Mouse (Mus musculus) CH12.LX (cell line): Measurements from ENCODE around the gene Sh2d6. TPM values are rescaled to one million over a fixed set of nuclear protein-coding genes. Genes with fewer than 3 reads are reported as not detected.

Source experiments
- EP300 ChIP-seq: IDR thresholded peaks from 2 replicates; pipeline ENCODE4 v1.6.1; 2011; ENCODE audit warnings: low read length, improper control_type of control experiment
- polyA plus RNA-seq: library from polyadenylated mRNA; unstranded; fragments of >175 nt; gene quantifications from 2 replicates; pipeline ENCODE4 v1.2.1, GENCODE M21; 2012; ENCODE audit warnings: low read depth; ENCODE audit not compliant: insufficient read length
- total RNA-seq, 2 experiments: library from RNA; depleted of rRNA; stranded (reverse); fragments of 300-350 nt in 1 of 2; fragments of >200 nt in 1 of 2; gene quantifications; 2 replicates each; pipeline ENCODE4 v1.2.3; 2012 to 2014

Gene Sh2d6
- total and polyA plus RNA-seq, 3 experiments: 0.78 to 4.9 (median 1.7) TPM

DNA sequence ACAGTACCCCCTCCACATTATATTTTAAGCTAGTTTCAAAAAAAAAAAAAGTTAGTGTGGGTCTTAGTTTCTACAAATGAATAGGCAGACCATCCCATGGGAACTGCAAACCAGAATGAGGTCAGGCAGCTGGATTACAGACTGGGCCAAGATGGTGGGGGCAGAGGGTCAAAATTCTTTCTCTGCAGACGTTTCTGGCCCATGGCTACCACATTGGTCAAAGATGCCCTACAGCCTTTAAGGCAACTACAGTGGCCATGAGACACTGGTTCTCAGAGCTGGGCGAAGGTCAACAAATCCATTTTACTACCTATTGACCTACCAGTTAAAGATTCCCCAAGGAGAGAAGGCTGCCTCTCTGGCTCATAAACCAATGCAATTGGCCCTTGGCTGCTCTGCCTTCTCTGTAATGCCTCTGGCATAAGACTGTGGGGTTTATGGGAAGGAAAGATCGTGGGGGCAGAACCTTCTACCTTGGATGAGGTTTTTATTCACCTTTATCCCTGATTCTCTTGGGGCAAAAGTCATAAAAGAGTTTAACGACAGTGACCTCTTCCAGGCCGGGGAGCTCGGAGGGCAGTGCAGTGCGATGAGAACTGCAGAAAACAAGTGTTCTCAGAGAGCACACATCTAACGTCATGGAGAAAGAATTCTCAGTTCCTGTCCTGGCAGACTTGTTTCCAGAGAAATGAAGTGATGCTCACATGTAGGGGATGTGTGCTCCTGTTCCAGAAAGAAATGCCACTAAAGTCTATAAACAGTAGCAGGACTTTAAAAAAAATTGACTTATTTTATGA is 55.9 kb downstream of the Sh2d6 start (continued):
- TF ChIP-seq EP300: peak; percentile 81

Other genes starting within 250 kb of the Sh2d6 start
- gene Sftpb, start 217.1 kb downstream of the Sh2d6 start, total RNA-seq (2012; rRNA removed): not detected in 2 replicates
- not detected in 2 replicates for gene Sftpb, start 217.1 kb downstream of the Sh2d6 start, total RNA-seq (2014; rRNA removed)
- gene Sftpb, start 217.1 kb downstream of the Sh2d6 start, polyA plus RNA-seq: not detected in 2 replicates
- gene Usp39, start 176.5 kb downstream of the Sh2d6 start, total RNA-seq (2012; rRNA removed): 74.5 and 90.9 TPM in 2 replicates
- 138 TPM in 2 replicates for gene Usp39, start 176.5 kb downstream of the Sh2d6 start, total RNA-seq (2014; rRNA removed)
- 72.8 and 88.2 TPM in 2 replicates for gene Usp39, start 176.5 kb downstream of the Sh2d6 start, polyA plus RNA-seq
- 9.9 and 11.7 TPM in 2 replicates for gene 0610030E20Rik, start 174.4 kb downstream of the Sh2d6 start, total RNA-seq (2012; rRNA removed)
- 7.2 and 7.7 TPM in 2 replicates for gene 0610030E20Rik, start 174.4 kb downstream of the Sh2d6 start, total RNA-seq (2014; rRNA removed)
- 16.9 and 17.0 TPM in 2 replicates for gene 0610030E20Rik, start 174.4 kb downstream of the Sh2d6 start, polyA plus RNA-seq
- 0.17 and 0.59 TPM in 2 replicates for gene Tmem150a, start 166.3 kb downstream of the Sh2d6 start, total RNA-seq (2012; rRNA removed)
- gene Tmem150a, start 166.3 kb downstream of the Sh2d6 start, total RNA-seq (2014; rRNA removed): 0.24 TPM in 1 of 2 replicates, not detected in the other
- gene Tmem150a, start 166.3 kb downstream of the Sh2d6 start, polyA plus RNA-seq: 0.82 and 0.93 TPM in 2 replicates
- gene Rnf181, start 154.8 kb downstream of the Sh2d6 start, total RNA-seq (2012; rRNA removed): 51.0 and 63.2 TPM in 2 replicates
- gene Rnf181, start 154.8 kb downstream of the Sh2d6 start, total RNA-seq (2014; rRNA removed): 64.0 and 83.2 TPM in 2 replicates
- gene Rnf181, start 154.8 kb downstream of the Sh2d6 start, polyA plus RNA-seq: 73.7 and 88.7 TPM in 2 replicates
- 1.5 and 2.5 TPM in 2 replicates for gene Vamp5, start 141.2 kb downstream of the Sh2d6 start, total RNA-seq (2012; rRNA removed)
- 0.50 and 0.59 TPM in 2 replicates for gene Vamp5, start 141.2 kb downstream of the Sh2d6 start, total RNA-seq (2014; rRNA removed)
- 0.90 and 2.2 TPM in 2 replicates for gene Vamp5, start 141.2 kb downstream of the Sh2d6 start, polyA plus RNA-seq
- gene Vamp8, start 131.0 kb downstream of the Sh2d6 start, total RNA-seq (2012; rRNA removed): 105 and 110 TPM in 2 replicates
- 111 and 130 TPM in 2 replicates for gene Vamp8, start 131.0 kb downstream of the Sh2d6 start, total RNA-seq (2014; rRNA removed)
- gene Vamp8, start 131.0 kb downstream of the Sh2d6 start, polyA plus RNA-seq: 98.9 and 114 TPM in 2 replicates
- 6.6 and 6.7 TPM in 2 replicates for gene Ggcx, start 107.4 kb downstream of the Sh2d6 start, total RNA-seq (2012; rRNA removed)
- gene Ggcx, start 107.4 kb downstream of the Sh2d6 start, total RNA-seq (2014; rRNA removed): 6.5 and 7.8 TPM in 2 replicates
- gene Ggcx, start 107.4 kb downstream of the Sh2d6 start, polyA plus RNA-seq: 4.7 and 5.2 TPM in 2 replicates
- 166 and 274 TPM in 2 replicates for gene Mat2a, start 82.1 kb downstream of the Sh2d6 start, total RNA-seq (2012; rRNA removed)
- gene Mat2a, start 82.1 kb downstream of the Sh2d6 start, total RNA-seq (2014; rRNA removed): 218 and 232 TPM in 2 replicates
- gene Mat2a, start 82.1 kb downstream of the Sh2d6 start, polyA plus RNA-seq: 429 and 456 TPM in 2 replicates
- gene Capg, start 22.7 kb upstream of the Sh2d6 start, total RNA-seq (2012; rRNA removed): 211 and 264 TPM in 2 replicates
- gene Capg, start 22.7 kb upstream of the Sh2d6 start, total RNA-seq (2014; rRNA removed): 174 and 175 TPM in 2 replicates
- 196 and 201 TPM in 2 replicates for gene Capg, start 22.7 kb upstream of the Sh2d6 start, polyA plus RNA-seq
- gene Elmod3, start 76.7 kb upstream of the Sh2d6 start, total RNA-seq (2012; rRNA removed): 4.7 and 7.1 TPM in 2 replicates
- 4.0 and 4.2 TPM in 2 replicates for gene Elmod3, start 76.7 kb upstream of the Sh2d6 start, total RNA-seq (2014; rRNA removed)
- gene Elmod3, start 76.7 kb upstream of the Sh2d6 start, polyA plus RNA-seq: 9.0 TPM in 2 replicates
- 12.5 and 15.6 TPM in 2 replicates for gene Retsat, start 76.8 kb upstream of the Sh2d6 start, total RNA-seq (2012; rRNA removed)
- 14.0 and 15.5 TPM in 2 replicates for gene Retsat, start 76.8 kb upstream of the Sh2d6 start, total RNA-seq (2014; rRNA removed)
- 27.7 and 28.6 TPM in 2 replicates for gene Retsat, start 76.8 kb upstream of the Sh2d6 start, polyA plus RNA-seq
- 22.6 and 27.9 TPM in 2 replicates for gene Tgoln1, start 95.3 kb upstream of the Sh2d6 start, total RNA-seq (2012; rRNA removed)
- gene Tgoln1, start 95.3 kb upstream of the Sh2d6 start, total RNA-seq (2014; rRNA removed): 20.0 and 23.5 TPM in 2 replicates
- 29.0 and 33.6 TPM in 2 replicates for gene Tgoln1, start 95.3 kb upstream of the Sh2d6 start, polyA plus RNA-seq